Mouse (Mus musculus) MEL (cell line): Measurements from ENCODE around the gene Cd164. TPM values are rescaled to one million over a fixed set of nuclear protein-coding genes. Genes with fewer than 3 reads are reported as not detected.
A peak's percentile ranks its signal among the peaks of the same experiment; 100 is the strongest.

Experiments
- DNase-seq: peaks from one replicate; pipeline ENCODE4 v3.0.0; 2011; ENCODE audit warnings: low read depth, low spot score
- H3K27ac ChIP-seq: 2 replicates; pipeline ENCODE4 v1.5.1; 2012; ENCODE audit warnings: low read depth, mild to moderate bottlenecking, control low read depth, low read length, moderate library complexity; ENCODE audit not compliant: control insufficient read depth
- H3K27me3 ChIP-seq, 2 experiments: fragments of 150-350 bp in 1 of 2; sonication (generic) in 1 of 2; 2 replicates each; pipeline ENCODE4 v1.6.1; 2012; ENCODE audit warnings: low read length in 2 of 2, mild to moderate bottlenecking in 2 of 2, improper control_type of control experiment in 1 of 2, moderate library complexity in 1 of 2; ENCODE audit not compliant: insufficient read depth in 2 of 2, control insufficient read depth in 1 of 2
- H3K36me3 ChIP-seq, 2 experiments: 2 replicates each; pipeline ENCODE4 v1.6.1; 2012 to 2014; ENCODE audit warnings: low read length in 2 of 2, improper control_type of control experiment in 1 of 2, inconsistent platforms in 1 of 2, mild to moderate bottlenecking in 1 of 2; ENCODE audit not compliant: insufficient read depth in 2 of 2, control insufficient read depth in 1 of 2
- H3K4me1 ChIP-seq, 2 experiments: fragments of 150-350 bp in 1 of 2; sonication (generic) in 1 of 2; 2 replicates each; pipeline ENCODE4 v1.6.1; 2012; ENCODE audit warnings: low read length in 2 of 2, improper control_type of control experiment in 1 of 2, mild to moderate bottlenecking in 1 of 2; ENCODE audit not compliant: insufficient read depth in 2 of 2, control insufficient read depth in 1 of 2
- H3K4me3 ChIP-seq, 2 experiments: fragments of 150-350 bp in 1 of 2; sonication (generic) in 1 of 2; 2 replicates each; pipeline ENCODE4 v1.5.1; 2012; ENCODE audit warnings: low read depth in 2 of 2, low read length in 2 of 2, mild to moderate bottlenecking in 2 of 2, moderate library complexity in 2 of 2, control low read depth in 1 of 2, improper control_type of control experiment in 1 of 2; ENCODE audit not compliant: control insufficient read depth in 1 of 2, insufficient read depth in 1 of 2
- H3K79me2 ChIP-seq: 2 replicates; pipeline ENCODE4 v1.6.1; 2012; ENCODE audit warnings: mild to moderate bottlenecking, low read length, moderate library complexity; ENCODE audit not compliant: control insufficient read depth, poor library complexity, insufficient read depth
- H3K9ac ChIP-seq: 2 replicates; pipeline ENCODE4 v1.6.1; 2012; ENCODE audit warnings: low read depth, mild to moderate bottlenecking, control low read depth, low read length, moderate library complexity; ENCODE audit not compliant: control insufficient read depth, poor library complexity, severe bottlenecking
- H3K9me3 ChIP-seq: fragments of 150-350 bp; sonication (generic); replicated peaks from 2 replicates; pipeline ENCODE4 v1.6.1; 2012; ENCODE audit warnings: mild to moderate bottlenecking, low read length, improper control_type of control experiment, moderate library complexity; ENCODE audit not compliant: insufficient read depth
- BHLHE40 ChIP-seq: IDR thresholded peaks from 2 replicates; pipeline ENCODE4 v1.6.1; 2012; ENCODE audit warnings: low read depth, mild to moderate bottlenecking, inconsistent platforms, low read length, improper control_type of control experiment, borderline replicate concordance
- CHD1 ChIP-seq: IDR thresholded peaks from 2 replicates; pipeline ENCODE4 v1.6.1; 2012; ENCODE audit warnings: low read depth, mild to moderate bottlenecking, inconsistent platforms, low read length, improper control_type of control experiment
- CHD2 ChIP-seq: IDR thresholded peaks from 2 replicates; pipeline ENCODE4 v1.6.1; 2011; ENCODE audit warnings: low read length, improper control_type of control experiment
- E2F4 ChIP-seq: IDR thresholded peaks from 2 replicates; pipeline ENCODE4 v1.6.1; 2011; ENCODE audit warnings: low read depth, low read length, improper control_type of control experiment, borderline replicate concordance
- ELF1 ChIP-seq: IDR thresholded peaks from 2 replicates; pipeline ENCODE4 v1.6.1; 2014; ENCODE audit warnings: low read depth, mild to moderate bottlenecking, inconsistent platforms, low read length, improper control_type of control experiment, moderate library complexity
- EP300 ChIP-seq, 2 experiments: IDR thresholded peaks; 2 replicates each; pipeline ENCODE4 v1.6.1; 2011; ENCODE audit warnings: improper control_type of control experiment in 2 of 2, low read length in 2 of 2, low read depth in 1 of 2, mild to moderate bottlenecking in 1 of 2
- ETS1 ChIP-seq: IDR thresholded peaks from 2 replicates; pipeline ENCODE4 v1.6.1; 2012; ENCODE audit warnings: low read depth, mild to moderate bottlenecking, inconsistent platforms, low read length, improper control_type of control experiment, moderate library complexity
- HCFC1 ChIP-seq: IDR thresholded peaks from 2 replicates; pipeline ENCODE4 v1.6.1; 2012; ENCODE audit warnings: low read depth, mild to moderate bottlenecking, inconsistent platforms, low read length, improper control_type of control experiment, moderate library complexity
- JUND ChIP-seq: IDR thresholded peaks from 2 replicates; pipeline ENCODE4 v1.6.1; 2011; ENCODE audit warnings: low read depth, mild to moderate bottlenecking, improper control_type of control experiment, low read length
- KAT2A ChIP-seq: conservative IDR thresholded peaks from 2 replicates; pipeline ENCODE4 v1.6.1; 2012; ENCODE audit warnings: low read depth, low read length, improper control_type of control experiment, inconsistent platforms
- MAX ChIP-seq: IDR thresholded peaks from 2 replicates; pipeline ENCODE4 v1.6.1; 2011; ENCODE audit warnings: low read length, improper control_type of control experiment
- MAZ ChIP-seq: IDR thresholded peaks from 2 replicates; pipeline ENCODE4 v1.6.1; 2012; ENCODE audit warnings: low read depth, mild to moderate bottlenecking, inconsistent platforms, low read length, improper control_type of control experiment
- MXI1 ChIP-seq: IDR thresholded peaks from 2 replicates; pipeline ENCODE4 v1.6.1; 2011; ENCODE audit warnings: mild to moderate bottlenecking, low read depth, low read length, improper control_type of control experiment
- MYB ChIP-seq: IDR thresholded peaks from 2 replicates; pipeline ENCODE4 v1.6.1; 2011; ENCODE audit warnings: mild to moderate bottlenecking, low read depth, low read length, improper control_type of control experiment
- MYC ChIP-seq: IDR thresholded peaks from 2 replicates; pipeline ENCODE4 v1.6.1; 2011; ENCODE audit warnings: low read depth, mild to moderate bottlenecking, low read length, improper control_type of control experiment, moderate library complexity
- NELFE ChIP-seq: IDR thresholded peaks from 2 replicates; pipeline ENCODE4 v1.6.1; 2011; ENCODE audit warnings: low read depth, low read length, improper control_type of control experiment
- NRF1 ChIP-seq: IDR thresholded peaks from 2 replicates; pipeline ENCODE4 v1.6.1; 2014; ENCODE audit warnings: low read depth, mild to moderate bottlenecking, inconsistent platforms, low read length, improper control_type of control experiment, moderate library complexity; ENCODE audit not compliant: poor library complexity, insufficient read depth, severe bottlenecking
- POLR2A ChIP-seq, 2 experiments: IDR thresholded peaks; 2 replicates each; pipeline ENCODE4 v1.6.1; 2011 to 2012; ENCODE audit warnings: low read length in 2 of 2, mild to moderate bottlenecking in 2 of 2, control low read depth in 1 of 2, improper control_type of control experiment in 1 of 2, low read depth in 1 of 2, moderate library complexity in 1 of 2; ENCODE audit not compliant: control insufficient read depth in 1 of 2, insufficient read depth in 1 of 2, poor library complexity in 1 of 2
- POLR2AphosphoS2 ChIP-seq: IDR thresholded peaks from 2 replicates; pipeline ENCODE4 v1.6.1; 2011; ENCODE audit warnings: low read length, improper control_type of control experiment
- POLR2AphosphoS5 ChIP-seq: IDR thresholded peaks from 2 replicates; pipeline ENCODE4 v1.6.1; 2012; ENCODE audit warnings: low read depth, borderline replicate concordance, mild to moderate bottlenecking, inconsistent platforms, low read length, moderate library complexity, mixed read lengths
- RAD21 ChIP-seq: IDR thresholded peaks from 2 replicates; pipeline ENCODE4 v1.6.1; 2011; ENCODE audit warnings: mild to moderate bottlenecking, low read depth, low read length, improper control_type of control experiment
- RCOR1 ChIP-seq: IDR thresholded peaks from 2 replicates; pipeline ENCODE4 v1.6.1; 2012; ENCODE audit warnings: low read depth, mild to moderate bottlenecking, inconsistent platforms, low read length, improper control_type of control experiment
- SIN3A ChIP-seq: IDR thresholded peaks from 2 replicates; pipeline ENCODE4 v1.6.1; 2012; ENCODE audit warnings: low read length, improper control_type of control experiment, inconsistent platforms
- SMC3 ChIP-seq: IDR thresholded peaks from 2 replicates; pipeline ENCODE4 v1.6.1; 2011; ENCODE audit warnings: low read depth, low read length, improper control_type of control experiment
- TBP ChIP-seq: IDR thresholded peaks from 2 replicates; pipeline ENCODE4 v1.8.0; 2011; ENCODE audit warnings: low read depth, low read length, improper control_type of control experiment
- TCF12 ChIP-seq: IDR thresholded peaks from 2 replicates; pipeline ENCODE4 v1.6.1; 2014; ENCODE audit warnings: low read depth, mild to moderate bottlenecking, inconsistent platforms, low read length, improper control_type of control experiment, moderate library complexity
- UBTF ChIP-seq: IDR thresholded peaks from 2 replicates; pipeline ENCODE4 v1.6.1; 2012; ENCODE audit warnings: low read depth, mild to moderate bottlenecking, inconsistent platforms, low read length, improper control_type of control experiment, moderate library complexity, borderline replicate concordance; ENCODE audit not compliant: insufficient read depth
- USF1 ChIP-seq: IDR thresholded peaks from 2 replicates; pipeline ENCODE4 v1.6.1; 2014; ENCODE audit warnings: low read depth, mild to moderate bottlenecking, inconsistent platforms, low read length, improper control_type of control experiment, moderate library complexity
- USF2 ChIP-seq, 2 experiments: IDR thresholded peaks; 2 replicates each; pipeline ENCODE4 v1.6.1; 2011 to 2012; ENCODE audit warnings: improper control_type of control experiment in 2 of 2, low read length in 2 of 2, borderline replicate concordance in 1 of 2, inconsistent platforms in 1 of 2, low read depth in 1 of 2, mild to moderate bottlenecking in 1 of 2; ENCODE audit not compliant: insufficient read depth in 1 of 2
- ZMIZ1 ChIP-seq: IDR thresholded peaks from 2 replicates; pipeline ENCODE4 v1.6.1; 2012; ENCODE audit warnings: low read depth, mild to moderate bottlenecking, inconsistent platforms, low read length, improper control_type of control experiment, moderate library complexity
- ZNF384 ChIP-seq: IDR thresholded peaks from 2 replicates; pipeline ENCODE4 v1.6.1; 2012; ENCODE audit warnings: low read depth, mild to moderate bottlenecking, inconsistent platforms, low read length, improper control_type of control experiment
- polyA plus RNA-seq, 2 experiments: library from polyadenylated mRNA; stranded (reverse) in 1 of 2; unstranded in 1 of 2; fragments of >175 nt in 1 of 2; fragments of >200 nt in 1 of 2; gene quantifications; 2 replicates each; pipeline versions ENCODE4 v1.2.1 to v1.2.4; 2012; ENCODE audit warnings: low replicate concordance in 2 of 2, low read depth in 1 of 2; ENCODE audit not compliant: insufficient read length in 2 of 2, insufficient read depth in 1 of 2, missing spikeins in 1 of 2
- total RNA-seq: library from RNA; depleted of rRNA; stranded (reverse); fragments of 300-350 nt; gene quantifications from 2 replicates; pipeline ENCODE4 v1.2.3, GENCODE M21; 2012; rRNA removed

Gene Cd164
- 21.4 and 23.6 TPM in 2 replicates for total RNA-seq
- 10 to 100 TPM in 1 of 2 experiments, not detected in 1; 59.4 TPM for polyA plus RNA-seq

GRCm38 (mm10) chr10:41518981-41519618 lies at the start of gene Cd164:
TSS of gene Cd164 (plus strand) at chr10:41519414.
- peak within 1 kb of the TSS; percentile 75 to 81 for H3K4me3 ChIP-seq
- H3K36me3 ChIP-seq: peaks cover 0 to 31% of the 10 kb centered on the region in 2 experiments; a peak in 2 of 4 replicates
- no peaks in the 10 kb centered on the region for H3K27me3 ChIP-seq
- peaks cover 28% of the 10 kb centered on the region for H3K79me2 ChIP-seq
- TF ChIP-seq EP300 (IDR thresholded peaks at IDR 0.05; ENCODE audit: low read depth in 1 of 2, low read length in 2 of 2) (no peak), MYB (no peak), BHLHE40 (peak; percentile 79), RCOR1 (no peak), JUND (no peak), HCFC1 (peak; percentile 75), ZNF384 (no peak), ETS1 (0 out of 2 replicates have a peak, but pooled peaks have one; percentile 21), NRF1 (0 out of 2 replicates have a peak, but pooled peaks have one; percentile 29), POLR2A (IDR thresholded peaks at IDR 0.05; ENCODE audit: control insufficient read depth in 1 of 2, insufficient read depth in 1 of 2, low read depth in 1 of 2, low read length in 2 of 2, poor library complexity in 1 of 2) (peak; percentile 65 to 93), CHD1 (peak; percentile 99), MAX (peak; percentile 94), USF2 (IDR thresholded peaks at IDR 0.05; ENCODE audit: borderline replicate concordance in 1 of 2, insufficient read depth in 1 of 2, low read depth in 1 of 2, low read length in 2 of 2) (peak; percentile 83 to 84), UBTF (no peak), POLR2AphosphoS2 (peak; percentile 91), RAD21 (no peak), NELFE (peak; percentile 94), TCF12 (peak; percentile 54), KAT2A (no peak), TBP (peak; percentile 76), CHD2 (no peak), MXI1 (0 out of 2 replicates have a peak, but pooled peaks have one; percentile 30), USF1 (peak; percentile 94), MYC (0 out of 2 replicates have a peak, but pooled peaks have one; percentile 12), E2F4 (no peak), ZMIZ1 (peak; percentile 94), POLR2AphosphoS5 (0 out of 2 replicates have a peak, but pooled peaks have one; percentile 61), SIN3A (peak; percentile 78; the same call in 1 of the 2 replicates), MAZ (peak; percentile 45; the same call in 1 of the 2 replicates), SMC3 (no peak), ELF1 (0 out of 2 replicates have a peak, but pooled peaks have one; percentile 13)
- peak within 1 kb of the TSS; percentile 93 for H3K27ac ChIP-seq
- peaks cover 10 to 19% of the 10 kb centered on the region in 2 experiments for H3K4me1 ChIP-seq
- H3K9me3 ChIP-seq: no peaks in the 10 kb centered on the region
- H3K9ac ChIP-seq: peak within 1 kb of the TSS; percentile 96
- DNase-seq: peak; percentile 94
